Mouse (Mus musculus) kidney, adult 8-10 months (tissue): ENCODE data around the gene Psmc2.
A peak's percentile ranks its signal among the peaks of the same experiment; 100 is the strongest.

Experiments
- DNase-seq, 2 experiments: peaks; one replicate each; pipeline ENCODE4 v3.0.0; 2022

Psmc2 gene

DNA sequence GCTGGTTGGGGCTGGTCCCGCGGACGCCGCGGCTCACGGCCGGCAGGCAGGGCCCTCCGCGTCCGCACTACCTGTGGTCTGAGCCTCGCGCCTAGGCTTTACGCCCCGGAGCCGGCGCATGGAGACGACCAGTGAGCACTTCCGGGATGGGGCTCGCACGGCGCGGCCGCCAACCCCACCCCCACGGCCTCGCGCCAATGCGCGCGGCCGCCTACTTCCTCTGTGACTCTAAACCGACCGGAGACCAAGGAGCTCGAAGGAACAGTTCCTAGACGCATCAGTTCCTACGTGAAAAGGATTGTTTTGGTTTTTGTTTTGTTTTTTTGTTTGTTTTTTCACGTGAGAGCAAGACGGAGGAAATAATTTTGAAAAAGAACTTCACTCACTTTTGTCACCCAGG lies at the start of gene Psmc2, which contains the start of gene Dnajc2:
Gene Psmc2, plus strand, starts transcription at position 231 of the 400 bp plus-strand sequence.
Gene Dnajc2, minus strand, starts transcription at position 199 of the 400 bp plus-strand sequence.
- peak; percentile 89 to 91 for DNase-seq

DNA sequence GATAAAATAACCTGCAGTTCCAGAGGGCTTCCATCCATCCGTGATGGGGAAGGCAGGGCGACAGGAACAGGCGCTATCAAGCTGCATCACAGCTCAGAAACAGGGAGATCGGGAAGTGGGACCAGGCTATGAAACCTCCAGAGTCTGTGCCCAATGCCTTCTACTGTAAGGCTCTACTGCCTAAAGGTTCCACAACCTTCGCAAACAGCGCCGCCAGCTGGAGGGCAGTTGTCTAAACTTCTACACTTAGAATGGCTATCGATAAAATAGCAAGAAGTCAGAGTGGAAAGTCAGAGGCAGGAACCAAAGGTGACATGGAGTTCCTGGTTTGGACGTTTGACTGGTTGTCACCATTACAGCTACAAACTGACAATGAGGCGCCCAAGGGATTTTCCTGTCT lies 49.5 kb upstream of the Psmc2 start:
- DNase-seq: peak; percentile 55 to 85

DNA sequence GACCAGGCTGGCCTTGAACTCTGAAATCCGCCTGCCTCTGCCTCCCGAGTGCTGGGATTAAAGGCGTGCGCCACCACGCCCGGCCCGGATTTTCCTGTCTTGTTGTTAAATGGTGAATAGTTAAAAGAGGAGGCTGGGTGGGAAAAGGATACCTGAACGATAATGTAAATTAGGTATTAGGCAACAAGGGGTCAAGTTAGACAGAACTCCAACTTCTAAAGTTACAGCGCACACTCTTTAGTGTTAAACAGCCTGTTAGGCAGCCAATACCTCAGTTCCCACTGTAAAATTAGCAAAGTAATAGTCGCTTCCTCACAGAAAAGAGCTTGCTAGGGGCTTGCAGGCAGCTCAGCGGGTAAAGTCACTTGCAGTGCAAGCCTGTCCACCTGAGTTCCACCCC lies 49.0 kb upstream of the Psmc2 start:
- DNase-seq: no peak

DNA sequence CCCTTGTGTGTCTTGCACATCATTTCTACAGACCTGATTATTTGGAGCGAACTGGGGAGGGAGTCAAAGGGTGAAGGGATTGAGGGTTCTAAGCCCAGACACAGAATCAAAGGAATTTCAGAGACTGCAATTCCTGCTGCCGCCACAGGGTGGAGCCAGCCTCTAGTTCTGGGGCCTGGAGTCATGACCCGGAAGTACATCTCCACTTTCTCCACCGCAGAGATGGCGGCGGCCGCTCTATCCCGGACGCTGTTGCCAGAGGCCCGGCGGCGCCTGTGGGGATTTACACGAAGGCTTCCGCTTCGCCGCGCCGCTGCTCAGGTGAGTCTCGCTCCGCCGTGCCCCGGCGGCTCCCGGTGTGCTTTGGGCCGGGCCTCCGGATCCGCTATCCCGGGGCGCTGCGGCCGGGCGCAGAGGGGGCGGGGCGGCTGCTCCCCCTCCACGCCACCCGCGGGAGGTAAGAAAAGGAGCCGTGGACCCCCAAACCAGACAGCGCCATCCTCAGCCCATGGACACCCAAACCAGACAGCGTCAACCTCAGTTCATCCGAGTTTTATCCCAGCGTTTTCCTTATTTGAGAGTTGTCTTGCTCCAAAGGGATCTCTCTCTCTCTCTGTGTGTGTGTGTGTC lies 48.0 kb upstream of the Psmc2 start, which contains the start of gene Pmpcb:
Gene Pmpcb, plus strand, starts transcription at position 186 of the 630 bp plus-strand sequence.
- DNase-seq: peak; percentile 84 to 90

DNA sequence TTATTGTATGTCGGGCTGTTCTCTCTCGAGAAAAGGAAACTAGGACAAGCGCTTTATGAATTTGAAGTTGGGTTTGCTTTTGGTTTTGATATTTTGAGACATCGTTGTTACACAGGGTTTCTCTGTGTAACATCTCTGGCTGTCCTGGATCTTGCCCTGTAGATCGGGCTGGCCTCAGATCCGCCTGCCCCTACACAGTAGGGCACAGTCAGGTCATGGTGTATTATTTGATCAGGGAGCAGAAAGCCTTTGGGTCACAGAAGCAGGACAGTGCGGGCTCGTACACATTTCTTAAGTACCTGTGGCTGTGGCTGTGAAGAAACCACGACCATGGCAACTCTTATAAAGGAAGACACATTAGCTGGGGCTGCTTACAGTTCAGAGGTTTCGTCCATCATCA lies 47.5 kb upstream of the Psmc2 start:
- DNase-seq: no peak

DNA sequence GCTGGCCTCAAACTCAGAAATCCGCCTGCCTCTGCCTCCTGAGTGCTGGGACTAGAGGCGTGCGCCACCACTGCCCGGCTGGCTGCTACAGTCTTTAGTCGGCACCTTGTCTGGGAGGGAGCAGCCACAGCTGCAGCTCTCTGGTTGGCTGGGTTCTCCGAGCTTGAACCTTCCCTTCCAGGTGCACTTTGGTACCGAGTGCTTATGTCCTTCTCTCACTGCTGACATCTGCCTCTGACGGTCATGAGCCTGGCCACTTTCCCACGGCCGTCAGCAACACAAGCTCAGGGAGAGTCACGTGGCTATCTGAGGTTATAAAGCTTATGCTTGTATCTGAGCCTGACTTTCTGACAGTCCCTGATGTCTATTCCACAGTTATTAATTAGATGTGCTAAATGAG lies 46.0 kb upstream of the Psmc2 start:
- DNase-seq: peak; percentile 79 to 85

DNA sequence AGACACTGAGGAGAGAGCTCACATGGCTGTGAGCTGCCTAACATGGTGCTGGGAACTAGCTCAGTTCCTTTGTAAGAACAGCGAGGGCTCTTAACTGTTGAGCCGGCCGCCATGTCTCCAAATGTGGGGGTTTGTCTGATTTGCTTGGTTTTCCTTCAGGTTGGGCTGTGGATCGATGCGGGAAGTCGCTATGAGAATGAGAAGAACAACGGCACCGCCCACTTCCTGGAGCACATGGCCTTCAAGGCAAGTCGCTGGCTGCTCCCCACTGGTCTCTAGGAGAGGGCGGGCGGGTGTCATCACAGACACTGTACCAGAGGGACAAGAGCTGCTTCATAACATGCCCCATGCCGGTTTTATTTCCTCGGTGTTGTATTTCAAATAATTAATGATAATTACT lies 45.2 kb upstream of the Psmc2 start:
- no peak for DNase-seq

DNA sequence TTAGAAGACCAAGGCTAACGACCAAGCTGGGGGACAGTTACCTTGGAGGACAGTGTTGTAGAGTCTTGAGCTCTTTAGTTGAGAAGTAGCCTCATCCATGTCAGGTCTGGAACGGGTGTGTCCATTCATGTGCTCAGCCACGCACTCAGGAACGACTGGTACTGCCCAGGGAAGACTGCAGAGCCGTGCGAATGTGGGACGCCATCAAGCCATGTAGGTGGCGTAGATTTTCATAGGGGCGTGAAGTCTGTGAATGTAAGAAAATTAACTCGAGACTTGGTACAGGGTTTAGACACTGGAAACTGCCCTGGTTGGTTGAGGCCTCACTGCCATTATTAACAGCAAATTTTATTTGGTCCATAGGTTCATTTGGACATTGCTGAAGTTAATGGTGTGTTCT lies 41.5 kb upstream of the Psmc2 start:
- no peak for DNase-seq

DNA sequence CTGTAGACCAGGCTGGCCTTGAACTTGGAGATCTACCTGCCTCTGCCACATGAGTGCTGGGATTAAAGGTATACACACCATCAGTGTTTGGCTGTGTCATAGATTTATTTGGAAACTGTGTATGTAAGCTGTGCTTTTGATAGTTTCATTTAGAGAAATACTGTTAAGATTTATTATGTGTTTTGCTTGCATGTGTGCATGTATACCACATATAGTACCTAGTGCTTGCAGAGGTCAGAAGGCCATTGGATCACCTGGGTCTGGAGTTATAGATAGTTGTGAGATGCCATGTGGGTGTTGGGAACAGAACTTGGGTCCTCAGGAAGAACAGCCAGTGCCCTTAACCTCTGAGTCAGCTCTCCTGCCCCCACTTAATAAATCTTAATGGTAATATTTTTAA lies 40.4 kb upstream of the Psmc2 start:
- no peak for DNase-seq

DNA sequence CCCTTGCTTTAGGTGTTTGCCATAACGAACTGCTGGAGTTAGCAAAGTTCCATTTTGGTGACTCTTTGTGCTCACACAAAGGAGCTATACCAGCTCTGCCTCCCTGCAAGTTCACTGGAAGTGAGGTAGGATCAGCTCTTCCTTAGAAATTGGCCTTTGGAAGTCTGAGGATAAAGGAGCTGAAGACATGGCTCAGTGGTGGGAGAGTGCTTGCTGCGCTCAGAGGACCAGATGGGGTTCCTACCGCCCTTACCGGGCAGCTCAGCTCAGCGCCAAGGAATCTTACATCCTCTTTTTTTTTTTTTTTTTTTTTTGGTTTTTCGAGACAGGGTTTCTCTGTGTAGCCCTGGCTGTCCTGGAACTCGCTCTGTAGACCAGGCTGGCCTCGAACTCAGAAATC lies 39.1 kb upstream of the Psmc2 start:
- no peak for DNase-seq

DNA sequence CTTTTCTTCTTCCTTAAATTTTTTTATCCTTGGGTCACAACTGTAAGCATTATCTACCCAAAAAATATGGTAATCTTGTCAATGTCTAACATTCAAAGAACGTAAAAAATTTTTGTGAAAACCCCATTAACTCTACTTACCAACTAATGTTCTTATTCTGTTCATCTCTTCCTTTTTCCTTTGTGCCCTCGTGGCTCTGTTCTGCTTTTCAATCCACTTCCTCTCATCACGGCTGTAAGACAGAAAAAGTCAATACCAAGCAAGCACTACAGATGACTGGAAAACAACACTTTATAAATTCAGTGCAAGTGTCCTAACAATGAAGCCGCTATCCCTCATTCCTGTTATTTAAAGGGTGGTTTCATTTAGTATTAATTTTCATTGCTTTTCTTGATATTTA lies 16.6 kb upstream of the Psmc2 start:
- no peak for DNase-seq

DNA sequence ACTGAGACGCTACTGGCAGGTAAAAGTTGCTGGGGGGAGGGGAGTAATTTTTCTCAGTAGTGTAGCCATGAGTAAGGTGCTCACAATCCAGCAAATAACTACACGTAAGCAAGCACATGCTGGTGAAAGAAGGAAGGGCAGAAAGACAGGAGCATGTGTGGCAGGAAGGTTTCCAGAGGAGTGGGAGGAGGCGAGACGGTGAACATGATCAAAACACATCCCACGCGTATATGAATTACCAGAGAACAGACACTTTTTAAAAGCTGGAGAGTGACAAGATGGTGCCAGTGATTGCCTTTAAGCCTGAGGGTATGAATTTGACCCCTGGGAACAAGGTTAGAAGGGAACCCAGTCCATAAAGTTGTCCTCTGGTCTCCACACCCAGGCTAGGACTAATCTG lies 15.2 kb upstream of the Psmc2 start:
- no peak for DNase-seq

DNA sequence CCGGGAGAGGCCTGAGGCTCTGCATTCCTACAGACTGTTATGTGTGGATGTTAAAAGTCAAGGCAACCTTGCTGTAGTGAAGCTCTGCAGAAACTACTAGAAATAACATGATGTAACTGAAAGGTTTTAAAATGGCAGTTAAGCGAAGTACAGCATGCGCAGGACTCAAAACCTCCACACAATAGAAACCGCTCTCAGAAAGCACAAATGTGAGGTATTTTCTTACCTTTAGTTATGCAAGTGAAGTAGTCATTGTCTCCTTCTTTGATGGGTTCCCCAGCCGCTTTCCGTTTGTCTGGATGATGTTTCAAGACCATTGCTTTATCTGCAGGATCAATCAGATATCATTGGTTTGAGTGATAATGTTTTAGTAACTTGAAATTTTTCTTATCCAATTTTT lies 8.6 kb upstream of the Psmc2 start:
- no peak for DNase-seq

DNA sequence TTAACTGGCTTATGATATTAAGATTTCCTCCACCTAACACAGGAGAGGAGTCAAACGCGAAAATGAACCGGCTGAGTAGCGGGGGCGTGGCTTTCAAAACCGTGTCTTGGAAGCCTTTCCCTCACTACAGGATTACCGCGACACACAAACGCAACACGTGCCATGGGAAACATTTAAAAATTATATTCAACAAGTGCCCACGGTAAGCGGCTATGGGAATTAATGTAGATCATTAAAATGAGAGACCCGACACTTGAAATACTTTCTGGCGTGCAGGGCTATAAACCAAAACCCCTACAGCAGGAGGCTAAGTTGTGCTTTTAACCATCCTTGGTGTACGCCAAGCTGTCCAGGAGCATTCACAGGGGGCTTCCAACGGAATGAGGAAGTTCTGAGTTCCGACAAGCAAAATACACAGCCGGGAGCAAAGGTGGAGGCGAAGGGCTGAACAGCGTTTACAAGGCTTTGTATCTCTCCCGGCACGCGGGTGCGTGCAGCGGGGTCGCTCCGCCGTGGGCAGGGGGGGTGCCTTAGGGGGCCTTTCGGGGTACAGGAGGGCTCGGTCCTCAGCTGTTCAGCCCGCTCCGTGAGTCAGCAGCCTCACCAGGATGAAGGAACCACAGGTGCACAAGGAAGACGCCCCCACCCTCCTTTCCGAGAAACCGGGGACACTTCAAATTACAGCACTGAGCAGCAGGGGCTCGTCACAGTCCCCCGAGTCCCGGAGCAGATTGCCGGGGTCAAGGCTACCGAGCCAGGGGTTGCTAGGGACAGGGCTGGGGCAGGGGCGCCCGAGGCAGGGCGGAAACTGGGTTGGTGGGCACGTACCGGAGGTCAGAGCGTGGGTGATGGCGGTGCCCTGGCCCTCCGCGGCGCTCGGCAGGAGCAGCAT lies 676 bp upstream of the Psmc2 start:
- DNase-seq: peak; percentile 13 to 45

DNA sequence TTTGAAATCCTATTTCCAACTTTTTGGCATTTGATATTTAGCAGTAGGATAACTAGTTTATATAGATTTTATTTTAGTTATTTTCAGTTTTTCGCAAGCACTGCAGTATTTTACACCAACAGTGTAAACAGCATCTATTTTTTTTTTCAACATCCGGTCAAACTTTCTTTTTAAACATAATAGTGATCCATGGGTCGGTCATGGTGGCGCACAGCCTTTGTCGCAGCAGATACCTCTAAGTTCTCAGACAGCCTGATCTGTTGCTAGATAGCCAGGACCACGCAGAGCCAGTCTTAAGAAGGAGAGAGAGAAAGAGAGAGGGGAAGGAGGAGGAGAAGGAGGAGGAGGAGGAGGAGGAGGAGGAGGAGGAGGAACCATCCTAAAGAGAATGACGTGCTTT lies 693 bp downstream of the Psmc2 start:
- no peak for DNase-seq

DNA sequence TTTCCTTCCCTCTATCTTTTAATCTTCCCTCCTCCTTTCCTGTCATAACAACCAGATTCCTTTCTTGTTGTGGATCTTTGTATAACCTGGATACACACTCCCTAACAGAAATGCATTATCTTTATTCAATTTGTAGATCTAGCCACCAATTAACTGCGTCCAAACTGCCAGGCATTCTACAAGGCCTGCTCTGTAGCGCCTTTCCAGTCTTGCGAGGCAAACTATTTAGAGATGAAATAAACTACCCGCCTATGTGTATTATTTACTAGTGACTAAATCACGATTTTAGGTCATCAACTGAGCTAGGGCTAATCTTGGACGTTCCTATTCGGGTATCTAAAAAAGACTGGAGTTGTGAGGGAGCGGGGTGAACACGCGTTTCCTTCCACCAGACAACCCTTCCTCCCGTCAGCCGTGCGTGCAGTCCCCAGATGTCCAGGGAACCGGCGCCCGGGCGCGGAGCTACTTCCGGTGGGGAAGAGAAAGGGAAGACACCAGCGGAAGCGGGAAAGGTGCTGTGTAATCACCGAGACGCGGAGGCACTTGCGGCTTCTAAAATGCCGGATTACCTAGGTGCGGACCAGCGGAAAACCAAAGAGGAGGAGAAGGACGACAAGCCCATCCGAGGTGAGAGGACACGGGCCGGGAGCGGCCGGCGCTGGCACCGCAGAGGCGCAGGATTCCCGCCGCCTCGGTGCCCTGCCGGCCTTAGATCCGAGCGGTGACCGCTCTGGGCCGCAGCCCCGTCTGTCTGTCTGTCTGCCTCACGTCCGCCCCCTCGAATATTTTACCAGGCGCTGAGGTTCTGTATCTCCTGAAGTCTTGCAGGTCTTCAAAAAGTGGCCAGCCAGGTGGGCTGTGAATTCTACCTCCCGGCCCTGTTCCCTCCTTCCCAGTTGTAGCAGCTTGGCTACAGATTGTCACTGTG lies 1.4 kb downstream of the Psmc2 start:
- peak; percentile 87 to 92 for DNase-seq

DNA sequence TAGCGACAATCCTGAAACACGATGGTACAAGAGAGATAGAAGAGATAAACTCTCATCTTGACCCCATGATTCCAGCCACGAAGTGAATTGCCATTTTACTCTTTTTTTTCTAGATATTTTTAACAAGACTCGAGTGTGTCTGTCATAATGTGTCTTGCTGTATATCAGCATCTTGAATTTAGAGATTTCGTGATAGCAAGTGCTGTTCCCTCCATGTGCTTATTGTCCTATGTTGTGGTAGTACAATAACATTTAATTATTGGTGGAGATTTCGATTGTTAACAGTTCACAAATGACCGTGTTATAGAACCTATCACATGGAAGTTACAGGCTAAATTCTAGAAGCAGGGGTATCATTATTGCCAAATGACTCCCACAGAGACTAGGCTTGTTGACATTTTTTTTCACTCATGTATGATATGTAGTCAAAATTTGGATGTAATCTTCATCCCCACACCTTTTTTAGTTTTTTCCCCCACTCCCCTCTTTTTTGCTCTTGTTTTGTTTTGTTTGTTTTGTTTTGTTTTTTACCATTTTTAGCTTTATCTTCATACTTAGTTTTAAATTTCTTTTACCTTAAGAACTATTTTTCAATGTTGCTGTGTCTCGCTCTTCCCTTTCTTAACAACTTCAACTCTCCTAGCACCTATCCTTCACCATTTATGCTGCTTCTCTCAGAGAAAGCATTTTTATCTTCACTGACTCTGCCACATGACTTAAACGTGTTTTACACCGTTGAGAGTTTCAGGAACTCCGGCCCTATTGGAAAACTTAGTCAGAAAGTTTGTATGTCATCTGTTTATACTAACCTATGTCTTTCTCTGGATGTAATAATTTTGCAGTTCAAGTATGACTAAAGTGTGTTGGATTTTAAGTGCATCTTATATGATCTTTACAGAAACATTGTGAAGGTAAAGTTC lies 2.4 kb downstream of the Psmc2 start:
- DNase-seq: no peak

DNA sequence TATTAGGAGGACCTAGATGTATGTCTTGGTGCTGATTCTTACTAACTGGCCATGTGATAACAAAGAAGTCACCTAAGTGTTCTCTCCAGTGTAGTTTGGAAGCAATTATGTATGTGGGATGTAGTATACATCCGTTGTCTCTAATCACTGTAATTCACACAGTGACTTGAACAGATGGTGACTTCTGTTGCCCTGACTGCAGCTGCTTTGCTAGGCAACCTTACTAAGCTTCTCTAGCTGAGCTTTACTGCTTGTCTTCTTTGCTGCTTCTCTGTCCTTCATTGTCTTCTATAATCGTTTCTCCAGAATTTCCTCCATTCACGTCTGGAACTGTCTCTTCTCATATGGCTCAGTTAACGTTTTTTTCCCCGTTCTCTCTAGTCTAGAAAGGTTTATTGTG lies 4.0 kb downstream of the Psmc2 start:
- no peak for DNase-seq

DNA sequence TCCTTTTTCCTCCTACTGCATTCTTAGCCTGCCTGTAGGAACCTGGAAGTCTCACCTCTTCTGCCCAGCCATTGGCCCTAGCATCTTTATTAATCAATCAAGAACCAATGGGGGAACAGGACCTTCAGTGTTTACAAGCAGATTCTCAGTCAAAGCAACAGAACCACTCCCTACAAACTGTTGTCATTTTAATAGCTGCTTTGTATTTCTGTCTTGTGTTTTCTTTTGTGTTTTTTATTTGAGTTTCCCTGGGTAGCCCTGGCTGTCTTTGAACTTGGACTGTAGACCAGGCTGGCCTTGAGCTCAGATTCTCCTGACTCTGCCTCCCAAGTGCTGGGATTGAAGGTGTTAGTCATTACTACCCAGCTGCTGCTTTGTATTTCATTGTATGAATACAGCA lies 7.1 kb downstream of the Psmc2 start:
- DNase-seq: no peak

DNA sequence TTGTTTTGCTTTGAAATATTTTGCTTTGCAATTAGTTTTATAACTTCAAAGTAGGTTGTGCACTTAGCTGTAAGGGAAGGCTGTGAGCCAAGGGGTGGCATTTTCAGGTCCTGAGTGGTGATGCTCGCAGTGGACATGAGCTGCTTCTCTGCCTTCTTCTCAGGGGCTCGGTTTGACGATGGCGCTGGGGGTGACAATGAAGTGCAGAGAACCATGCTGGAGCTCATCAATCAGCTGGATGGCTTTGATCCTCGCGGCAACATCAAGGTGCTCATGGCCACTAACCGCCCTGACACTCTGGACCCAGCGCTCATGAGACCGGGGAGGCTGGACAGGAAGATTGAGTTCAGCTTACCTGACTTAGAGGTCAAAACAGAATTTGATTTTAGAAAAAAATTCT lies 17.8 kb downstream of the Psmc2 start:
- no peak for DNase-seq

DNA sequence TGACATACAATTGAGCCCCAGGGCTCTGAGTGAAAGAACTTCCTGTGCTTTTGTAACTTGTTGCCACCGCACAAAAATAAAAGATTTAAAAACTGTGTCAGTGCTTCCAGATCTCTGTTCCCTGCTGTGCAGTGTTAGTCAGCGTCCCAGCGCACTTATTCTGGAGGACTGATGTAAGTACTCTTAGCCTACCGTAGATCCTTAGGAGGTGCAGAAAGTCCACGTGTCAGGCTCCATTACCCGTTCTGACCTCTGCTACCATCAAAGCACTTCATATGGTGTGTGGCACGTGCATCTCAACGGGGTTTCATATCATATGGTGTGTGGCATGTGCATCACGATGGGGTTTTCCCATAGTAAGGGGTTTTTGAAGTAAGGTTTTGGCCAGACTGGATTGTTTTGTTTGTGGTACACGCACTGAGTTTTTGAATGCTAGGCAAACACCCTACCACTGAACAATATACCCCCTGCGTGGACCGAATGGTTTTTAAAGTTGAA lies 18.7 kb downstream of the Psmc2 start:
- no peak for DNase-seq

DNA sequence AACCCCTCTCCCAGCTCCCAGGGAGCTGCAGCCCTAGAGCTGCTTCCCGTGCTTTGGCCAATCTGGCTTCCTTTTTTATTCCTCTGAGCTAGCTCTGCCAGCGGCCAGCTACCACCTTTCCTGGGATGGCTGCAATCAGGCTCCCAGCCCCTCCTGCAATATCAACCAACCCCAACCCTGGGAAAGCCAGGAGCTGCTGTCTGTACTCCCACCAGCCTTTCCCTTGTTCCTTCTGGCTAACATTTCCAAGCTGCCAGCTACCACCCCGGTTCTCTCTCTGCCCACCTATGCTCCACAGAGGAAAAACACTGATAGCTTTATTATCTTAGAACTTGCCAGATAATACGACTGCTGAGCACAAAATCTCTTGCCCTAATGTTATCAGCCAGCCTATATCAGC lies 19.8 kb downstream of the Psmc2 start:
- DNase-seq: no peak
